Mouse (Mus musculus) midbrain, embryonic 11.5 days (tissue): Measurements from ENCODE around the gene Fam102b. TPM values are rescaled to one million over a fixed set of nuclear protein-coding genes. Genes with fewer than 3 reads are reported as not detected.

Experiments used
- ATAC-seq: fragments of 200-750 bp; cut with Nextera tagmentation; 2 replicates; pipeline ENCODE4 v1.8.0; 2017; ENCODE audit warnings: moderate TSS enrichment, moderate library complexity; ENCODE audit not compliant: low FRiP score
- DNase-seq: peaks from one replicate; pipeline ENCODE4 v3.0.0; 2015; ENCODE audit warnings: low spot score; ENCODE audit errors: missing footprints
- H3K27ac ChIP-seq: fragments of 300-500 bp; sonication (generic); 2 replicates; pipeline ENCODE4 v1.5.1; 2014; ENCODE audit warnings: low read depth, low read length
- H3K27me3 ChIP-seq: fragments of 300-500 bp; sonication (generic); 2 replicates; pipeline ENCODE4 v1.6.1; 2014; ENCODE audit warnings: mild to moderate bottlenecking, low read length, moderate library complexity, mixed read lengths; ENCODE audit not compliant: control insufficient read depth, insufficient read depth
- H3K36me3 ChIP-seq: fragments of 300-500 bp; sonication (generic); 2 replicates; pipeline ENCODE4 v1.6.1; 2014; ENCODE audit warnings: mild to moderate bottlenecking, low read length, moderate library complexity, mixed read lengths; ENCODE audit not compliant: control insufficient read depth, insufficient read depth
- H3K4me1 ChIP-seq: fragments of 300-500 bp; sonication (generic); 2 replicates; pipeline ENCODE4 v1.6.1; 2014; ENCODE audit warnings: low read length; ENCODE audit not compliant: control insufficient read depth, insufficient read depth
- H3K4me2 ChIP-seq: fragments of 300-500 bp; sonication (generic); 2 replicates; pipeline ENCODE4 v1.6.1; 2014; ENCODE audit warnings: mild to moderate bottlenecking, moderate library complexity
- H3K4me3 ChIP-seq: fragments of 300-500 bp; sonication (generic); 2 replicates; pipeline ENCODE4 v1.5.1; 2014; ENCODE audit warnings: low read depth, low read length
- H3K9ac ChIP-seq: fragments of 300-500 bp; sonication (generic); 2 replicates; pipeline ENCODE4 v1.6.1; 2014; ENCODE audit warnings: low read length
- H3K9me3 ChIP-seq: fragments of 300-500 bp; sonication (generic); 2 replicates; pipeline ENCODE4 v1.6.1; 2016; ENCODE audit warnings: low read length; ENCODE audit not compliant: control insufficient read depth
- WGBS: fragments of 180-500 bp; shearing (Covaris S2); extraction: QIAGEN DNeasy Blood & Tissue Kit; methylation state at CpG from one replicate; pipeline ENCODE4 v1.1.7; 2014; 5-methylcytosine and 5-hydroxymethylcytosine counted together
- polyA plus RNA-seq: library from polyadenylated mRNA; unstranded; fragments of >200 nt; fragmentation: Nextera tagmentation; extraction: Ambion mirVana; gene quantifications from 2 replicates; pipeline ENCODE4 v1.2.1, GENCODE M21; 2014

Fam102b gene
- polyA plus RNA-seq, 1 experiment from 2014 or later, result 12.5 TPM

DNA sequence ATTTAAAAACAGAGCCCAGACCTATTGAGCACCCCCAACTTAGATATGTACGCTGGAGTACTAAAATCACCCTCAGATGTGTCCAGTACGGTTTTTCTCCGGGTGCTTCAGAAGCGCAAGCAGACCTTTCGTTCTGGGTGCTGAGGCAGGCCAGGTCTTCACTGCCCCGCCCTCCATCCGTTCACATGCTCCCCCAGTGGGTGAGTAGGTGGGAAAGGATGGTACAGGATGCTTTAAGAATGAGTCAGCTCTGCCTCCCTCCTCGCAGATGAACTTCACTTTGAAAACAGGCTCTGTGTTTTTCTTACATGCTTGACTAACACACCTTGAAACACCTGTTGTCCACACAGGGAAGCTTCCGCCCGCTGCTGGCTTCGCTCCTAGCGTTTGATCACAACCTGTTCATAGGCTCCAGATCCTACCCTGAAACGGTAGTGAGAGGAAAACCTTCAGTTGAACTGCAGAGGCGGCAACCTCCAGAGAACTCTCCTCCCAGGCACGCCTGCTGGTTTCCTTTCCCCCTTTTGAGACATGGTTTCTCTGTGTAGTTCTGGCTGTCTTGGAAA, 52.4 kb downstream of the Fam102b start:
- WGBS, result 91% methylated on average over 15 of the region's 15 CpGs
- Histone ChIP-seq H3K9ac (no peak overlapping the region), H3K36me3 (peaks cover 12% of the 10 kb centered on the region), H3K4me1 (no peaks in the 10 kb centered on the region), H3K4me2 (no peak overlapping the region), H3K27me3 (no peaks in the 10 kb centered on the region), H3K4me3 (no peak overlapping the region), H3K27ac (no peak overlapping the region), H3K9me3 (no peaks in the 10 kb centered on the region)
- ATAC-seq (no peak), DNase-seq (no peak)

GRCm38 (mm10) chr3:108973980-108974660, 53.3 kb downstream of the Fam102b start:
- H3K27me3 ChIP-seq, result no peaks in the 10 kb centered on the region
- no peak for DNase-seq
- no peak overlapping the region for H3K4me2 ChIP-seq
- no peak overlapping the region for H3K4me3 ChIP-seq
- no peak overlapping the region for H3K27ac ChIP-seq
- no peaks in the 10 kb centered on the region for H3K4me1 ChIP-seq
- ATAC-seq, result no peak
- H3K9me3 ChIP-seq, result no peaks in the 10 kb centered on the region
- peaks cover 5% of the 10 kb centered on the region; the same call in 1 of the 2 replicates for H3K36me3 ChIP-seq
- H3K9ac ChIP-seq, result no peak overlapping the region
- 88% methylated on average over 13 of the region's 13 CpGs for WGBS

- Histone ChIP-seq H3K4me1 (peaks cover 15% of the 10 kb centered on the region), H3K4me3 (no peak overlapping the region), H3K27ac (no peak overlapping the region), H3K9me3 (no peaks in the 10 kb centered on the region), H3K4me2 (no peak overlapping the region), H3K9ac (no peak overlapping the region), H3K36me3 (no peaks in the 10 kb centered on the region), H3K27me3 (no peaks in the 10 kb centered on the region)
- no peak for ATAC-seq
- DNase-seq, result no peak
- WGBS, result 89% methylated on average over 3 of the region's 3 CpGs
These were observed 61.4 kb downstream of the Fam102b start for GRCm38 (mm10) chr3:108966051-108966450.

DNA sequence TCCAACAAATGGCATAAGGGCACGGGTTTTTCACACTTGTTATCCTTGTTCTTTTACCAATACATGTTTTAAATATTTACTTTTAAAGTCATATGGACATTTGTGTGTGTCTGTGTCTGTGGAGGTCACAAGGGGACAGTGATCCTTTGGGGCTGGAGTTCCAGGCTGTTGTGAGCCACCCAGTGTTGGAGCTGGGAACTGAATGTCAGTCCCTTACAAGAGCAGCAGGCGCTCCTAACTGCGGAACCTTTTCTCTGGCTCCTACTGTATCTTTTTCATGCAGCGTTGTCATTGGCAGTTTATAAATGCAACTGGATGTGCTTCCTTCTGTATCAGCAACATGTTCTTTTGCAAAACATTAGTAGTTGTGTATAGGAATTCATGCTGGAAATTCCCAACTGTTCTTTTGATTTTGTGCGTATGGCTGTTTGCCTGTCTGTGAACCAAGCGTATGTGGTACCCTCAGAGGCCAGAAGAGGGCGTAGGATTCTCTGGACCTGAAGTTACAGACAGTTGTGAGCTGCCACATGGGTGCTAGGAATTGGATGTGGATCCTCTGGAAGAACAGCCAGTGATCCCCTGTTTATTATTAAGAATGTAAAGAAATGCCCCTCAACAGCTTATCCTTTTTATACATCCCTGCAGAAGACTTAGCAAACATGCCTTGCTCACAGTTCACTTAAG, 62.9 kb downstream of the Fam102b start:
- H3K4me3 ChIP-seq, result no peak overlapping the region
- no peak overlapping the region for H3K9ac ChIP-seq
- no peak overlapping the region for H3K4me2 ChIP-seq
- H3K9me3 ChIP-seq, result no peaks in the 10 kb centered on the region
- no peaks in the 10 kb centered on the region for H3K36me3 ChIP-seq
- ATAC-seq (no peak), DNase-seq (no peak)
- no peak overlapping the region for H3K27ac ChIP-seq
- peaks cover 16% of the 10 kb centered on the region for H3K4me1 ChIP-seq
- no peaks in the 10 kb centered on the region for H3K27me3 ChIP-seq
- 76% methylated on average over 7 of the region's 7 CpGs for WGBS

- Histone ChIP-seq H3K9ac (no peak overlapping the region), H3K27ac (no peak overlapping the region), H3K27me3 (no peaks in the 10 kb centered on the region), H3K4me1 (peaks cover 16% of the 10 kb centered on the region), H3K36me3 (no peaks in the 10 kb centered on the region), H3K4me2 (no peak overlapping the region), H3K4me3 (no peak overlapping the region), H3K9me3 (no peaks in the 10 kb centered on the region)
- 88% methylated on average over 3 of the region's 3 CpGs for WGBS
- no peak for ATAC-seq
- no peak for DNase-seq
These were observed 63.6 kb downstream of the Fam102b start for GRCm38 (mm10) chr3:108963776-108964175.

DNA sequence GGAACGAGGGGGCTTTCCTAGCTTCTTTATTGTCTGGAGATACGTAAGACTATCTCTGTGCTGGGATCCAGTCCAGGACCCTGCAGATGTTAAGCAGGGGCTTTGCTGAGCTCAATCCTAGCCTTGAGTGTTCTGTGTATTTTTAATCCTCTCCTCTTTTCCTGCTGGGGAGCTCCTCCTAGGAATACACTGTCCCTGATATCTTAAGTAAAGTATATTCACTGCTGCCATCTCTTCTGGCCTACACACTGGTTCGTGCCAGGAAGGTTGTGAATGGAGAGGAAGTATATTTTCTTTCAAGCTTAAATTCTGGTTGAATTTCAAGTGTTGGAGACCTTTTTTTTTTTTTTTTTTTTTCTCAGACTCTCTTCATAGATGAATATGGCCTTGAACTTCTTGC, 64.1 kb downstream of the Fam102b start:
- DNase-seq, result no peak
- no peak overlapping the region for H3K9ac ChIP-seq
- H3K4me2 ChIP-seq, result no peak overlapping the region
- no peaks in the 10 kb centered on the region for H3K9me3 ChIP-seq
- ATAC-seq, result no peak
- H3K27ac ChIP-seq, result no peak overlapping the region
- peaks cover 16% of the 10 kb centered on the region for H3K4me1 ChIP-seq
- no peaks in the 10 kb centered on the region for H3K36me3 ChIP-seq
- no peaks in the 10 kb centered on the region for H3K27me3 ChIP-seq
- 85% methylated on average over 3 of the region's 3 CpGs for WGBS
- H3K4me3 ChIP-seq, result no peak overlapping the region

- 24% methylated on average over 6 of the region's 6 CpGs for WGBS
- no peaks in the 10 kb centered on the region for H3K9me3 ChIP-seq
- peak overlapping the region; percentile 42 for H3K4me2 ChIP-seq
- H3K27ac ChIP-seq, result peak overlapping the region; percentile 83
- peak overlapping the region; percentile 2; the same call in 1 of the 2 replicates for H3K4me3 ChIP-seq
- peak overlapping the region; percentile 46 for H3K9ac ChIP-seq
- peak; percentile 67 for ATAC-seq
- H3K4me1 ChIP-seq, result peaks cover 16% of the 10 kb centered on the region
- H3K27me3 ChIP-seq, result no peaks in the 10 kb centered on the region
- H3K36me3 ChIP-seq, result no peaks in the 10 kb centered on the region
- no peak for DNase-seq
These were observed 65.8 kb downstream of the Fam102b start for GRCm38 (mm10) chr3:108961655-108962054.

GRCm38 (mm10) chr3:108961226-108961625, 66.2 kb downstream of the Fam102b start:
- H3K4me1 ChIP-seq, result peaks cover 16% of the 10 kb centered on the region
- H3K27me3 ChIP-seq, result no peaks in the 10 kb centered on the region
- no peaks in the 10 kb centered on the region for H3K9me3 ChIP-seq
- no peaks in the 10 kb centered on the region for H3K36me3 ChIP-seq
- peak overlapping the region; percentile 2; the same call in 1 of the 2 replicates for H3K4me3 ChIP-seq
- H3K9ac ChIP-seq, result peak overlapping the region; percentile 46
- DNase-seq (peak; percentile 95), ATAC-seq (peak; percentile 93)
- H3K4me2 ChIP-seq, result peak overlapping the region; percentile 42
- WGBS, result 13% methylated on average over 7 of the region's 7 CpGs
- peak overlapping the region; percentile 83 for H3K27ac ChIP-seq

GRCm38 (mm10) chr3:108959680-108960295, 67.6 kb downstream of the Fam102b start:
- H3K36me3 ChIP-seq, result no peaks in the 10 kb centered on the region
- H3K27ac ChIP-seq, result no peak overlapping the region
- H3K9me3 ChIP-seq, result no peaks in the 10 kb centered on the region
- no peak for ATAC-seq
- H3K4me3 ChIP-seq, result no peak overlapping the region
- WGBS, result 77% methylated on average over 13 of the region's 13 CpGs
- H3K9ac ChIP-seq, result no peak overlapping the region
- no peak overlapping the region for H3K4me2 ChIP-seq
- DNase-seq, result no peak
- peaks cover 16% of the 10 kb centered on the region for H3K4me1 ChIP-seq
- no peaks in the 10 kb centered on the region for H3K27me3 ChIP-seq
